Mouse (Mus musculus) gastrocnemius, postnatal 14 days (tissue): ENCODE measurements at regions not wholly inside any gene's neighbourhood (a gene's known extent, or its start where the extent isn't known, plus 50 kb on each side); places are given as distances from the start of the nearest gene placed in this dataset.
"Not testable (repeated sequence)": the region's sequence is repeated elsewhere in the genome, so short reads cannot be mapped to it uniquely, and the experiment has no call there.

Source experiments
- DNase-seq: peaks from one replicate; pipeline ENCODE4 v3.0.0; 2021; ENCODE audit warnings: mixed read lengths
- intact Hi-C: fragments of 180-260 bp; cut with DNase I; formaldehyde crosslinking; loops from one replicate; pipeline ENCODE4 v1.15.1; 2025; ENCODE audit warnings: low total_unique reads

GRCm38 (mm10) chrX:151708055-151708670 is 92.4 kb upstream of the Huwe1 start:
- intact Hi-C loops, result not testable (repeated sequence)

More at GRCm38 (mm10) chrX:151708055-151708670, 92.4 kb upstream of the Huwe1 start:
- peak; percentile 36 for DNase-seq
